Mouse (Mus musculus) retina, adult 2 months (tissue): ENCODE measurements around the gene Gm10024.
"Not testable (repeated sequence)": the region's sequence is repeated elsewhere in the genome, so short reads cannot be mapped to it uniquely, and the experiment has no call there.

ENCODE experiments used
- DNase-seq: peaks from one replicate; pipeline ENCODE4 v3.0.0-alpha.2; 2012; ENCODE audit warnings: low read depth, low spot score

Gm10024 gene

DNA sequence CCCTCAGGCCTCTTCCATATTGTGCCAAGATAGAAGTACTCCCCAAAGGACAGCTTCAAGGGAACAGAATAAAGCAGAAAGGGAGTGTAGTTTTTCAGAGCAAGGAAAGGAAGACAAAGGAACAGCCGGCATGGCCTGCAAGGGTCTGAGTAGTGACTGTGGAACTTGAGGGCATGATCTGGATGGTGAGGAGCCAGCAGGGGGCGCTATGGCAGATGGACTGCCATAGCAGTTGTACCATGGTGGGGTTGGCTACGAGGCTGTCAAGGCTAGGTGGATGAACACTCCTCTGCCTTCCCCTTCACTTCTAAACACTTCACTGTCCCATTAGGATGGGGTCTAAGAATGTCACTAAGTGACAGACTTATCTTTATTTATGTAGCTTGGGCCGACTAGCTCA lies 18.0 kb downstream of the Gm10024 start:
- no peak for DNase-seq

DNA sequence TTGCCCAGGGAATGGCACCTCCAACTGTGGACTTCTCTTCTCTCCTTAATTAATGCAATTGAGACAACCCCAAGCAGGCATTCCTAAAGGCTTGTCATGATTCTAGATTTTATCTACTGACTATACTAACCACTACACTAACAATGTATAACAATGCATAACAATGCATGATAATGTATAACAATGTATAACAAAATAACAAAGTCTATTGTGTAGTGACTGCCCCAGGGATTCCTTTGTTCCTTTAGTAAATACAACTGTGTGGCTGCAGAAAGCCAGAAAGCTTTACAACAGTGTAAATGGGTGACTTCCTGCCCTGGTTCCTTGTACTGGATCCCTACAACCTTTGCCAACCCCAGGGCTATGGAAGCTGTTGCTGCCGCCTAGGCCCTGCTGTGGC lies 24.7 kb downstream of the Gm10024 start:
- no peak for DNase-seq

DNA sequence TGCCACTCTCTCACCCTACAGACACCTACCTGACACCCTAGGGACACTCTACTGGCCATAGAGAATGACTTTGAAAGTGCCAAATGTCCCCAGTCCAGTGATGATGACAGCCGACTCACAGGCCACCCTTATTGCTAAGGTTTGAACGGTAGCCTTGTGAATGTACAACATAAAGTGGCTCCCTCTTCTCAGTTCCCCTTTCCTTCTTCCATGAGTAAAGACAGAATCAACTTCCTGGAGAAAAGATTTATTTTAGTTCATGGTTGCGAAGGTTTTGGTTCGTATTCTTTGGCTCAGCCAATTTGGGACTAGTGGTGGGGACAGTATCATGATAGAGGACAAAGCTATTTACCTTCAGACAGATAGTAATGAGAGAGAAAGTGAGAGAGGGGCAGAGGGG lies 27.7 kb downstream of the Gm10024 start:
- no peak for DNase-seq

DNA sequence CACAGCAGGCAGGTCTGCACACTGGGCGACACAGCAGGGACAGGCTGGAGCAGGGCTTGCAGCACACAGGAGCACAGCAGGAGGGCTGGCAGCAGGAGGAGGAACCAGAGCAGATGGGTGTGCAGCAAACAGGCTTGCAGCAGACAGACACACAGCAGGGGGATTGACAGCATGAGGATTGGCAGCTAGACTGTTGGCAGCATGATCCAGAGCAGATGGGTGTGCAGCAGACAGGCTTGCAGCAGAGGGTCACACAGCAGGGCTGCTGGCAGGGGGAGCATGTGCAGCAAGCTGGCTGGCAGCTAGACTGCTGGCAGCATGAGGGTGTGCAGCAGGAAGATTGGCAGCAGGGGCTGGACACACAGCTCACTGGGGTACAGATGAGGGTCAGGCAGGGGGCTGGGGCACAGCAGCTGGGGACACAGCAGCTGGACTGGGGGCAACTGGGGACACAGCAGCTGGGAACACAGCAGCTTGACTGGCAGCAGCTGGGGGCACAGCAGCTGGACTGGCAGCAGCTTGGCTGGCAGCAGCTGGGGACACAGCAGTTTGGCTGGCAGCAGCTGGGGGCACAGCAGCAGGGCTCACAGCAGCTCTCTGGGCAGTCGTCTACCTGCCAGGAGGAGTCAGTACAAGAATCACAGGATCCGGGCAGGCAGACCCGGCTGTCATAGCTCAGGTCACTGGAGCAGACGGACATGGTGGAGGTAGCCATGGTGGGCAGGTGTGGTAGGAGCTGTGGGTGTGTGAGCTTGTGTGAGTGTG lies 30.8 kb downstream of the Gm10024 start, which contains the start of gene Gm18596:
TSS of gene Gm18596 (minus strand) at position 715 of the 765 bp plus-strand sequence.
- not testable (repeated sequence) for DNase-seq

DNA sequence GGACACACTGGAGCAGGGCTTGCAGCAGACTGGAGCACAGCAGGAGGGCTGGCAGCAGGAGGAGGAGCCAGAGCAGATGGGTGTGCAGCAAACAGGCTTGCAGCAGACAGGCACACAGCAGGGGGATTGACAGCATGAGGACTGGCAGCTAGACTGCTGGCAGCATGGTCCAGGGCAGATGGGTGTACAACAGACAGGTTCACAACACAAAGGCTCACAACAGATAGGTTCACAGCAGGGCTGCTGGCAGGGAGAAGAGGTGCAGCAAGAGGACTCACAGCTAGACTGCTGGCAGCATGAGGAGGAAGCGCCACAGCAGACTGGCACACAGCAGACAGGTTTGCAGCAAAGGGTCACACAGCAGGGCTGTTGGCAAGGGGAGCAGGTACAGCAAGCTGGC lies 39.4 kb downstream of the Gm10024 start:
- DNase-seq, result not testable (repeated sequence)

DNA sequence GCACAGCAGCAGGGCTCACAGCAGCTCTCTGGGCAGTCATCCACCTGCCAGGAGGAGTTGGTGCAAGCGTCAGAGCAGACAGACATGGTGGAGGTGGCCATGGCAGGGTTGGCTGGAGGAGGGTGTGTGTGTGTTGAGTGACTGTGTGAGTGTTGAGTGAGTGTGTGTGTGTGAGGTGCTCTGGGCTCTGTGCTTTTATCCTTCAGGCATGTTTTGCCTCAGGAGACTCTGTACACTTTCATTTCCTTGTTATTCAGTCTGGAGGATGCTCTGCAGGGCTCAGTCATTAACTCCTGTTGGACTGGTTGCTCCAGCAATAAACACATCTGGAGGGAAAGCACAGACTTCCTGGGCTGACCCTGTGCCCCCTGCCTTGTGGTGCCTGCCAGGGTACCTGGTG lies 40.0 kb downstream of the Gm10024 start, which contains the start of gene Gm9736:
TSS of gene Gm9736 (minus strand) at position 101 of the 400 bp plus-strand sequence.
- not testable (repeated sequence) for DNase-seq

DNA sequence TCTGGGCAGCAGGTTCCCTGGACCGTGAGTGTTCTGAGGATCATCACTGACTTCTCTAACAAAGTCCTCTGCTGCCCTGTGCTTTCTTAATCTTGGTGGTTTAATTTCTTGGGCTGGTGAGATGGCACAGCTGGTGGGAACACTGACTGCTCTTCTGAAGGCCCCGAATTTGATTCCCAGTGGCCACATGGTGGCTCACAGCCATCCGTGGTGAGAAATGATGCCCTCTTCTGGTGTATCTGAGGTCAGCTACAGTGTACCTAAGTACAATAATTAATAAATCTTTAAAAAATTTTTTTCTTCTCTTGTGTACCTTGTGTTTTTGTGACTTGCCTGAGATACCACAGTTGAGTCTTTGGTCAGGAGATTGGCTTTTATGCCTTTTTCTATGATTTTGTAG lies 41.1 kb downstream of the Gm10024 start:
- not testable (repeated sequence) for DNase-seq

DNA sequence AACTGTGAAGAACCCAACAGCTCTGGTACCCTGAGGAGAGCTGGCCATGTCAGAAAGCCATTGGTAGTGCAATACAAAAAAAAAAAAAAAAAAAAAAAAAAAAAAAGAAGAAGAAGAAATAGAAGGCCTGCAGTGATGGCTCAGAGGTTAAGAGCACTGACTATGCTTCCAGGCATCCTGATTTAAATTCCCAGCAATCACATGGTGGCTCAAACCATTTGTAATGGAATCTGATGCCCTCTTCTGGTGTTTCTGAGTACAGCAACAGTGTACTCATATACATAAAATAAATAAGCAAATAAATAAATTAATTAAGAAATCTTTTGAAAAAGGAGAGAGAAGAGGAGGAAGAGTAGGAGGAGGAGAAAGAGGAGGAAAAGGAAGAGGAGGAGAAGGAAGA lies 42.2 kb downstream of the Gm10024 start:
- no peak for DNase-seq

DNA sequence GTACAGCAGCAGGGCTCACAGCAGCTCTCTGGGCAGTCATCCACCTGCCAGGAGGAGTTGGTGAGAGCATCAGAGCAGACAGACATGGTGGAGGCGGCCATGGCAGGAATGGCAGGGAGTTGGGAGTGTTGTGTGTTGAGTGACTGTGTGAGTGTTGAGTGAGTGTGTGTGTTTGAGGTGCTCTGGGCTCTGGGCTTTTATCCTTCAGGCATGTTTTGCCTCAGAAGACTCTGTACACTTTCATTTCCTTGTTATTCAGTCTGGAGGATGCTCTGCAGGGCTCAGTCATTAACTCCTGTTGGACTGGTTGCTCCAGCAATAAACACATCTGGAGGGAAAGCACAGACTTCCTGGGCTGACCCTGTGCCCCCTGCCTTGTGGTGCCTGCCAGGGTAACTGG lies 48.3 kb downstream of the Gm10024 start, which contains the start of gene Gm3233:
TSS of gene Gm3233 (minus strand) at position 101 of the 400 bp plus-strand sequence.
- not testable (repeated sequence) for DNase-seq
